Mouse (Mus musculus) small intestine, adult 2 months (tissue): ENCODE measurements around the gene Cd52.
A peak's percentile ranks its signal among the peaks of the same experiment; 100 is the strongest.

Source experiments
- CTCF ChIP-seq: fragments of 200-500 bp; IDR thresholded peaks from 2 replicates; pipeline ENCODE4 v1.5.1; 2012; ENCODE audit warnings: low read depth, mild to moderate bottlenecking, control low read depth, inconsistent platforms, low read length, moderate library complexity, mixed read lengths; ENCODE audit not compliant: insufficient replicate concordance, insufficient read length; ENCODE audit errors: extremely low read depth
- POLR2A ChIP-seq: fragments of 200-500 bp; IDR thresholded peaks from 2 replicates; pipeline ENCODE4 v1.6.1; 2012; ENCODE audit warnings: low read depth, mild to moderate bottlenecking, control low read depth, inconsistent platforms, low read length, moderate library complexity

- TF ChIP-seq POLR2A (no peak), CTCF (peak; percentile 92; the same call in 1 of the 2 replicates)
These were observed 2.2 kb downstream of the Cd52 start for GRCm38 (mm10) chr4:134092382-134093288.
